Mouse (Mus musculus): ENCODE measurements around the gene Igsf21. TPM values are rescaled to one million over a fixed set of nuclear protein-coding genes. Genes with fewer than 3 reads are reported as not detected.

Gene Igsf21
- total RNA-seq, 2 experiments from 2014 or later, result not detected

GRCm38 (mm10) chr4:140200296-140200695, 46.3 kb downstream of the Igsf21 start:
- no peak for ATAC-seq (ENCODE audit: poor library complexity, severe bottlenecking)

- ATAC-seq (ENCODE audit: poor library complexity, severe bottlenecking), result no peak
Measured at GRCm38 (mm10) chr4:140196717-140197116, 49.9 kb downstream of the Igsf21 start.

GRCm38 (mm10) chr4:140192276-140193002, 54.1 kb downstream of the Igsf21 start:
- ATAC-seq (ENCODE audit: poor library complexity, severe bottlenecking), result no peak

GRCm38 (mm10) chr4:140189601-140190000, 57.0 kb downstream of the Igsf21 start:
- ATAC-seq (ENCODE audit: poor library complexity, severe bottlenecking), result no peak

GRCm38 (mm10) chr4:140188626-140189025, 58.0 kb downstream of the Igsf21 start:
- no peak for ATAC-seq (ENCODE audit: poor library complexity, severe bottlenecking)

GRCm38 (mm10) chr4:140187404-140188145, 59.0 kb downstream of the Igsf21 start:
- no peak for ATAC-seq (ENCODE audit: poor library complexity, severe bottlenecking)

- no peak for ATAC-seq (ENCODE audit: poor library complexity, severe bottlenecking)
Measured at GRCm38 (mm10) chr4:140179576-140179975, 67.0 kb downstream of the Igsf21 start.

GRCm38 (mm10) chr4:140177055-140177454, 69.5 kb downstream of the Igsf21 start:
- ATAC-seq (ENCODE audit: poor library complexity, severe bottlenecking), result no peak

GRCm38 (mm10) chr4:140173746-140174399, 72.7 kb downstream of the Igsf21 start:
- ATAC-seq (ENCODE audit: poor library complexity, severe bottlenecking), result no peak

- ATAC-seq (ENCODE audit: poor library complexity, severe bottlenecking), result no peak
Measured at GRCm38 (mm10) chr4:140173084-140173483, 73.5 kb downstream of the Igsf21 start.

- no peak for ATAC-seq (ENCODE audit: poor library complexity, severe bottlenecking)
Measured at GRCm38 (mm10) chr4:140171917-140172316, 74.7 kb downstream of the Igsf21 start.

GRCm38 (mm10) chr4:140171189-140171588, 75.4 kb downstream of the Igsf21 start:
- no peak for ATAC-seq (ENCODE audit: poor library complexity, severe bottlenecking)

- ATAC-seq (ENCODE audit: poor library complexity, severe bottlenecking), result no peak
Measured at GRCm38 (mm10) chr4:140165851-140166250, 80.7 kb downstream of the Igsf21 start.

GRCm38 (mm10) chr4:140164662-140165061, 81.9 kb downstream of the Igsf21 start:
- no peak for ATAC-seq (ENCODE audit: poor library complexity, severe bottlenecking)

GRCm38 (mm10) chr4:140159617-140160016, 87.0 kb downstream of the Igsf21 start:
- ATAC-seq (ENCODE audit: poor library complexity, severe bottlenecking), result no peak

- no peak for ATAC-seq (ENCODE audit: poor library complexity, severe bottlenecking)
Measured at GRCm38 (mm10) chr4:140154899-140155463, 91.6 kb downstream of the Igsf21 start.

GRCm38 (mm10) chr4:140154484-140154883, 92.1 kb downstream of the Igsf21 start:
- no peak for ATAC-seq (ENCODE audit: poor library complexity, severe bottlenecking)

- ATAC-seq (ENCODE audit: poor library complexity, severe bottlenecking), result no peak
Measured at GRCm38 (mm10) chr4:140153711-140154114, 92.9 kb downstream of the Igsf21 start.

GRCm38 (mm10) chr4:140153101-140153500, 93.5 kb downstream of the Igsf21 start:
- ATAC-seq (ENCODE audit: poor library complexity, severe bottlenecking), result no peak

GRCm38 (mm10) chr4:140149706-140150105, 96.9 kb downstream of the Igsf21 start:
- ATAC-seq (ENCODE audit: poor library complexity, severe bottlenecking), result no peak

Measured in megakaryocyte, adult 5-6 weeks (primary cell).